Mouse (Mus musculus) heart, embryonic 14.5 days (tissue): ENCODE results near the gene Lin7b. TPM values are rescaled to one million over a fixed set of nuclear protein-coding genes. Genes with fewer than 3 reads are reported as not detected.
"Not testable (repeated sequence)": the region's sequence is repeated elsewhere in the genome, so short reads cannot be mapped to it uniquely, and the experiment has no call there.

Experiments used
- ATAC-seq: fragments of 200-750 bp; cut with Nextera tagmentation; 2 replicates; pipeline ENCODE4 v1.8.0; 2017; ENCODE audit warnings: low read depth, moderate TSS enrichment; ENCODE audit not compliant: insufficient number of reproducible peaks, insufficient read depth, low FRiP score
- H3K27ac ChIP-seq, 2 experiments: fragments of 200-500 bp in 1 of 2; fragments of 300-500 bp in 1 of 2; sonication (generic) in 1 of 2; replicated peaks in 1 of 2; 2 replicates each; pipeline ENCODE4 v1.5.1; 2012 to 2014; ENCODE audit warnings: low read depth in 2 of 2, low read length in 2 of 2, control low read depth in 1 of 2, mild to moderate bottlenecking in 1 of 2, mixed read lengths in 1 of 2; ENCODE audit not compliant: control insufficient read depth in 1 of 2, insufficient read depth in 1 of 2
- H3K27me3 ChIP-seq: fragments of 300-500 bp; sonication (generic); 2 replicates; pipeline ENCODE4 v1.6.1; 2014; ENCODE audit warnings: mild to moderate bottlenecking, low read length, control low read depth; ENCODE audit not compliant: control insufficient read depth, insufficient read depth
- H3K36me3 ChIP-seq: fragments of 300-500 bp; sonication (generic); 2 replicates; pipeline ENCODE4 v1.6.1; 2014; ENCODE audit warnings: mild to moderate bottlenecking, control low read depth, low read length, mixed read lengths; ENCODE audit not compliant: control insufficient read depth, insufficient read depth
- H3K4me1 ChIP-seq, 2 experiments: fragments of 200-500 bp in 1 of 2; fragments of 300-500 bp in 1 of 2; sonication (generic) in 1 of 2; 2 replicates each; pipeline ENCODE4 v1.6.1; 2012 to 2014; ENCODE audit warnings: low read length in 2 of 2, control low read depth in 1 of 2, mixed read lengths in 1 of 2; ENCODE audit not compliant: control insufficient read depth in 2 of 2, insufficient read depth in 2 of 2
- H3K4me2 ChIP-seq: fragments of 300-500 bp; sonication (generic); 2 replicates; pipeline ENCODE4 v1.6.1; 2014; ENCODE audit warnings: mild to moderate bottlenecking, low read length
- H3K4me3 ChIP-seq, 2 experiments: fragments of 200-500 bp in 1 of 2; fragments of 300-500 bp in 1 of 2; sonication (generic) in 1 of 2; 2 replicates each; pipeline ENCODE4 v1.5.1; 2012 to 2014; ENCODE audit warnings: low read length in 2 of 2, mild to moderate bottlenecking in 2 of 2, control low read depth in 1 of 2, low read depth in 1 of 2, moderate library complexity in 1 of 2; ENCODE audit not compliant: control insufficient read depth in 1 of 2, insufficient read depth in 1 of 2
- H3K9ac ChIP-seq: fragments of 300-500 bp; sonication (generic); 2 replicates; pipeline ENCODE4 v1.6.1; 2014; ENCODE audit warnings: mild to moderate bottlenecking, low read length
- H3K9me3 ChIP-seq: fragments of 300-500 bp; sonication (generic); 2 replicates; pipeline ENCODE4 v1.6.1; 2016; ENCODE audit warnings: low read length, control low read depth; ENCODE audit not compliant: control insufficient read depth
- WGBS: fragments of 180-500 bp; shearing (Covaris S2); extraction: QIAGEN DNeasy Blood & Tissue Kit; methylation state at CpG from one replicate; pipeline ENCODE4 v1.1.7; 2014; 5-methylcytosine and 5-hydroxymethylcytosine counted together
- polyA plus RNA-seq: library from polyadenylated mRNA; unstranded; fragments of >200 nt; fragmentation: Nextera tagmentation; extraction: Ambion mirVana; gene quantifications from 2 replicates; pipeline ENCODE4 v1.2.1, GENCODE M21; 2014

The Lin7b gene
- polyA plus RNA-seq, 1 experiment from 2014 or later: 1.0 TPM

- peak within 1 kb of the TSS; percentile 69 for H3K9ac ChIP-seq
- no peak for ATAC-seq
- 1% methylated on average over 23 of the region's 26 CpGs for WGBS
- H3K27me3 ChIP-seq: peaks cover 67% of the 10 kb centered on the region
- no peaks in the 10 kb centered on the region for H3K36me3 ChIP-seq
- peak within 1 kb of the TSS in 1 of 2 experiments; percentile 36; a peak in 2 of 4 replicates for H3K27ac ChIP-seq
- peaks cover 12 to 33% of the 10 kb centered on the region in 2 experiments for H3K4me1 ChIP-seq
- peak within 1 kb of the TSS; percentile 62 to 78 for H3K4me3 ChIP-seq
- peak within 1 kb of the TSS; percentile 99 for H3K4me2 ChIP-seq
- no peaks in the 10 kb centered on the region for H3K9me3 ChIP-seq
Measured at GRCm38 (mm10) chr7:45366652-45367019, 3.7 kb downstream of the Lin7b start, which contains the start of gene Ppfia3. Gene Ppfia3, minus strand, starts transcription at chr7:45367019.

DNA sequence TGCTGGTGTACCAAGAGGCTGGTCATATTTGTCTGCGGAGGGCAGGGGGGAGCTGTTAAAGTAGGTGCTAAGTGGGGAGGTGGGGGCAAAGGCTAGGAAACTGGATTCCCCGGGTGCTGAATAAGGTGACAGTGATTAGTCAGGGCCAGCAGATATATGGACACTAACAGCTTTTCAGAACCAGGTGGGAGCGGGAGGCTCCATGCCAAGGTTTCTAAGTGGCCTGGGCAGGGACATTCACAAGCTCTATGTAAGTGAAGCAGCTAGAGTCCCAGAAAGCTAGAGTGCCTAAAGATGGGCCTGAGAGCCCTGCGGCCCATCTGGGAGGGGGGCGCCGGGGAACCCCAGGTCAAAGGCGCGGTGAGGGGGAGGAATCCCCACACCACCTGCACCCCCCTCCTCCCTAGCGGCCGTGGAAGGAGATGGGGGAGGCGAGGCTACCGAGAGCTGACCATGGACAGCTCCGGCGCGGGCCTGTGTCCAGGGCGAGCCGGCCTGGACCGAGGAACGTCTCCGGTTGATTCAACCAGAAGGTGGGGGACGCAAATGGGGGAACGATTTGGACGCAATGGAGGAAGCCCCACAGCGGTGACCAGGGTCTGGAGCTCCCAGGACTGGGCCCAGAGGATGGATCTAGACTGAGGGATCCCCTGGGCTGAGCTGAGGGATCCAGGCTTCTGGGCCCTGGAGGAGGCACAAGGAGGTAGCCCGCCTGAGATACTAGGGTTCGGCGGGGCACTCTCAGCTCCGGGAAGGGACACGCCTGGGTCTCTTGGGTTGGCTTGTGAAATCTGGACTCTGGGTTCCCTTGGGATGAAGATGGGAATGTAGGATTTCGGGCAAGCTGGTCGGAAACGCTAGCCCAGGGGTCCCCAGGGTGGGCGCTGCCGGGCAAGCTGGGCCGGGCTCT, 4.4 kb downstream of the Lin7b start:
- peak overlapping the region; percentile 99 for H3K4me2 ChIP-seq
- peak overlapping the region; percentile 69 for H3K9ac ChIP-seq
- WGBS: 4% methylated on average over 33 of the region's 35 CpGs
- H3K27ac ChIP-seq: no peak overlapping the region
- H3K4me1 ChIP-seq: peaks cover 12 to 36% of the 10 kb centered on the region in 2 experiments
- H3K9me3 ChIP-seq: no peaks in the 10 kb centered on the region
- H3K27me3 ChIP-seq: peaks cover 73% of the 10 kb centered on the region
- H3K36me3 ChIP-seq: no peaks in the 10 kb centered on the region
- ATAC-seq: no peak
- H3K4me3 ChIP-seq: peak overlapping the region; percentile 42 to 62

DNA sequence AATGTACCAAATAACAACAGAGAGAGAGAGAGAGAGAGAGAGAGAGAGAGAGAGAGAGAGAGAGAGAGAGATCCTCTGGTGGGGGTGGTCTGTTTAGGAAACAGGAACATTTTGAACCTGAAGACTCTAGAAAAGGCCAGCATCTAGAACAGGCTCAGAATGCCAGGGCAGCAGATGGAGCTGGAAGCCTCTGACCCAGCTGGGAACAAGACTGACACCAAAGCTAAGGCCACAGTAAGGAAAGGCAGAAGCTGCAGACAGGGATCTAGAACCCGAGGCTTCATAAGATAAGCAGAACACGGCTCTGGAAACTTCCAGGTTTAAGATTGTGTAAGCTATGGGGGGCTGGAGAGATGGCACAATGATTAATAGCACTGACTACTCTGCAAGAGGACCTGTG, 6.4 kb downstream of the Lin7b start:
- Histone ChIP-seq H3K36me3 (no peaks in the 10 kb centered on the region), H3K9ac (no peak overlapping the region), H3K4me3 (no peak overlapping the region), H3K4me1 (peaks cover 9 to 21% of the 10 kb centered on the region in 2 experiments), H3K27ac (no peak overlapping the region), H3K27me3 (peaks cover 81% of the 10 kb centered on the region), H3K9me3 (no peaks in the 10 kb centered on the region), H3K4me2 (no peak overlapping the region)
- 55% methylated on average over 2 of the region's 2 CpGs for WGBS
- ATAC-seq: no peak

GRCm38 (mm10) chr7:45362801-45363200, 7.6 kb downstream of the Lin7b start:
- ATAC-seq: no peak
- Histone ChIP-seq H3K9me3 (no peaks in the 10 kb centered on the region), H3K9ac (no peak overlapping the region), H3K4me3 (no peak overlapping the region), H3K36me3 (no peaks in the 10 kb centered on the region), H3K4me1 (peaks cover 7 to 19% of the 10 kb centered on the region in 2 experiments), H3K4me2 (no peak overlapping the region), H3K27ac (no peak overlapping the region), H3K27me3 (peaks cover 70% of the 10 kb centered on the region)
- 8% methylated on average over 13 of the region's 13 CpGs for WGBS

DNA sequence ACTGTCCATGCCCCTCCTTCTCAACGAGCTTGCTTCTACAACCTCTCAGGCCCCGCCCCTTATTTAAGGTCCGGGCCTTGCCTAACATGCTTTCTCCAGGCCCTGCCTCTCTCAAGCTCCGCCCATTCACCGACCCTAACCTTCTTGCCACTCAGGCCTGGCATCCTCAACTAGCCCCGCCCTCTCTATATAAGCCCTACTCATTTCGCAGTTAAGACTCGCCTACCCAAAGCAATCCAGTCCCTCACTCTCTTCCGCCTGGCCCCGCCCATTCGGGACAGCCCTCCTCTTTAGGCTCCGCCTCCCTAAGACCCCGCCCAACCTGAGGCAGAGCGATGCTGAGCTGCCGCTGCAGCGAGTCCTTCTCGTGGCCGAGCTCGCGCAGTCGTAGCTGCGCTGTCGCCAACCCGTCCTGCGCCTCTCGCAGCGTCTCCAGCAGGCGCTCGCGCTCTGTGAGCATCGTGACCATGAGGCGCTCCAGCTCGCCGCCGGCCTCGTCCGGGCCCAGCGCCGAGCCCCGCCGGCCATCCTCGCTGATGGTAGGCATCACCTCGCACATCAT, 9.1 kb downstream of the Lin7b start:
- Histone ChIP-seq H3K27me3 (peaks cover 76% of the 10 kb centered on the region), H3K4me2 (peak overlapping the region; percentile 71), H3K9ac (peak overlapping the region; percentile 52; the same call in 1 of the 2 replicates), H3K9me3 (no peaks in the 10 kb centered on the region), H3K27ac (no peak overlapping the region), H3K36me3 (no peaks in the 10 kb centered on the region), H3K4me1 (peaks cover 2 to 14% of the 10 kb centered on the region in 2 experiments; a peak in 3 of 4 replicates), H3K4me3 (peak overlapping the region; percentile 35 to 37)
- under 1% methylated on average over 43 of the region's 43 CpGs for WGBS
- peak; percentile 64 for ATAC-seq

DNA sequence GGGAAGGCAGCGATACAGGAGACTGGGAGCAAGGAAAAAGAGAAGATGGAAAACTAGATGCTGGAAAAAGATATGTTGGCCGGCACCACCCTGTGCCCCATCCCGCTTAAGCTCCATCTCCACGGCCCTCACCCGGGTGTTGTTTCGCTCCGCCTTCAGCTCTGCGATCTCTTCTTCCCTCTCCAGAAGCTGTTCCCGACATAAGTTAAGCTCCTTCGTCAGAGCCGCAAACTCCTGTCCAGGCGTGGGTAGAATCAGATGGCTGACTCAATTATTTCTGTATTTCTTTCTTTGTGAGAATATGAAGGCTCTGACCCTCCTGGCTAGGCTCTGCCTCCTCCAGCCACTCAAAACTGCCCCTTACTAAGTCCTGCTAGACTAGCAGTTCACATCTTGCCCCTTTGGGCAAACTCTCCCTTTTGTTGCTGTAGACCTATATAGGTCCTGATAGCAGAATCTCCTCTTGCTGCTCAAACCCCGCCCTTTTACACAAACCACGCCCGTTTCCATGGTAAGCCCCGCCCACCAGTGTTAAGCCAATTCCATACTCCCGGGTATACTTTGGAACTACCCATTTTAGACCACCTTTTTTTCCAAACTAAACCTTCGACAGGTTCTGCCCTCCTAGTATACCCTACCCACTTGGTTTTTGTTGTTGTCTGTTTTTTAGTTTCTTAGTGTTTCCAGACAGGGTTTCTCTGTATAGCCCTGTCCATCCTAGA, 9.8 kb downstream of the Lin7b start:
- peaks cover 68% of the 10 kb centered on the region for H3K27me3 ChIP-seq
- no peak overlapping the region for H3K4me3 ChIP-seq
- no peak overlapping the region for H3K4me2 ChIP-seq
- H3K4me1 ChIP-seq: peaks cover 2 to 8% of the 10 kb centered on the region in 2 experiments; a peak in 3 of 4 replicates
- WGBS: 34% methylated on average over 18 of the region's 18 CpGs
- no peak overlapping the region for H3K9ac ChIP-seq
- H3K27ac ChIP-seq: no peak overlapping the region
- no peaks in the 10 kb centered on the region for H3K36me3 ChIP-seq
- H3K9me3 ChIP-seq: no peaks in the 10 kb centered on the region
- no peak for ATAC-seq

- peaks cover 58% of the 10 kb centered on the region for H3K27me3 ChIP-seq
Measured at GRCm38 (mm10) chr7:45359081-45359480, 11.3 kb downstream of the Lin7b start.

More at GRCm38 (mm10) chr7:45359081-45359480, 11.3 kb downstream of the Lin7b start:
- not testable (repeated sequence) for H3K4me2 ChIP-seq, H3K4me3 ChIP-seq, ATAC-seq, H3K9me3 ChIP-seq, H3K9ac ChIP-seq, H3K4me1 ChIP-seq, H3K36me3 ChIP-seq, H3K27ac ChIP-seq
- 32% methylated on average over 10 of the region's 11 CpGs for WGBS
